Mouse (Mus musculus) retina, embryonic 14.5 days (tissue): ENCODE data around the gene Setd4.
"Not testable (repeated sequence)": the region's sequence is repeated elsewhere in the genome, so short reads cannot be mapped to it uniquely, and the experiment has no call there.

ENCODE experiments used
- DNase-seq: peaks from one replicate; pipeline ENCODE4 v3.0.0-alpha.2; 2015; ENCODE audit warnings: low spot score

Gene Setd4

DNA sequence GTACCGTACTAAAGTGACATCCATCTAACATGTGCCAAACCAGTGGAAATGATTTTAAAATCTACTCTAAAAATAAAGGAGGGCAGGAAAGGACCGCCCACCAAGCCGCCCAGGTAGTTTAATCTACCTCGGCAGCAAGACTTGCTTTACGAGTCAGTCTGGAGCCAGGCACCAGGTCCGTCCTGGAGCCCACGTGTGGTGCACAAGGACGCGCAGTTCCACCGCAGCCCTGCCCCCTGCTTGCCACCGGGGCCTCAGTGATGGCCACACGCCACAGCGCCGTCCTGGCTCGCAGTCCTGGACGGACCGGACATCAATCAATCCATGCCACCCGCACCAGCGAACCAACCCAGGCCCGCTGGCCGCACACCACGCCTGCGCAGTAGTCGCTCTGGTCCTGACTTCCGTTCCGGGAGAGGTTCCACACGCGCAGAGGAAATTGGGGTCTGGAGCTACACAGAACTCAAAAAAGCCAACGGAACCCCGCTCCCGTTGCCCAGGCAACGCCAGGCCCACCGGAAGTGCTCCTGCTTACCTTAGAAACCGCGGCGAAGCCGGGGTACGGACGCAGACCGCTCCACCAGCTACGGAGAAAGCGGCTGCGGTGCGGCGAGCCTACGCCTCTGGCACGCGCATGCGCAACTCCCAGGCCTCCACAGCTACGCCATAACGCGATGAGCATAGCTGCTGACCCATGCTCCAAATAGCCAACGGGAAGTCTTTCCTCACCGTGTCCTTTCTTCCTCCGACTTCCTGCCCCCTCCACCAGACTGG, at the start of gene Setd4:
Gene Setd4, minus strand, starts transcription at position 625 of the 774 bp plus-strand sequence.
- peak; percentile 91 for DNase-seq

DNA sequence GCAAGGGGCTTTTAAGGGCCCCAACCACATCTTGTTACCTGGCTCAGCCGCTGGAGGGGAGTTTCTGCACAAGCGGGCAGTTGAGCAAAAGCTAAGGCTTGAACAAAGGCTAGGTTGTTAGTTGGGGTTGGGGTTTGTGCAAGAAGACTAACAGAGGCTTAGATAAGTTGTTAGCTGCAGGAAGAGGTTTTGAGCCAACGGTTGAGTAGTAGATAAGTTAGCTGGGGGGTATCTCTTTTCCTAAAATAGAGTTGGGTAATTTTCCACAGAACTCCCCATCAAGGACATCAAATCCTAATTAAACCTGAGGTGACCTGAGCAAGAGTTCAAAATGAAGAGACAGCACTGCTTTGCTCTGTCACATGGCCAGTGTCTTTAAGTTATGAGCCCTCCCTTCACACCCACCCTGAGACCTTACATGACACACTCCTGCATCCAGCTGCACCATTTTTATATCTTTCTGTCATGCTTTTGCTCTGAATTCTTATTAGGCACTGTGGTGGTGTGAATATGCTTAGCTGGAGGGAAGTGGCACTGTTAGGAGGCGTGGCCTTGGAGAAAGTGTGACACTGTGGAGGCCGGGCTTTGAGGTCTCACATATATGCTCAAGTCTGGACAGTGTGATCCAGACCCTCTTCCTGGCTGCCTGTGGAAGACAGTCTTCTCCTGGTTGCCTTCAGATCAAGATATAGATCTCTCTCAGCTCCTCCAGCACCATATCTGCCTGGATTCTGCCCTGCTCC, 44.7 kb upstream of the Setd4 start:
- DNase-seq = no peak

DNA sequence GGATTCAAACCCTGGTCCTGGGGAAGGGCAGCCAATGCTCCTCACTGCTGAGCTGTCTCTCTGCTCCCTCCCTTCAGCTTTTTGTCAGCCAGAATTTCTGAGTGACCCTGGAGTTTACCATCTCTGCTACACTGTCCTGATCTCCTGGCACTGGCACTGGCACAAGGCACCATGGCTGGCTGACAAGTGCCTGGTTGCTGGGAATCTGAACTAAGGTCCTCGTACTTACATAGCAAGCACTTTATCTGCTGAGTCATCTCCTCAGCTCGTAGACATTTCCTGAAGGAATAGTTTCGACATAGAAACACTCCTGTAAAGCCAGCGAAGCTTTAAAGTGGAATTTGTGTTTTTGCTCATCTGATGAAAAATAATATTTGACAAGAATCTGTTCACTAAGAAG, 40.1 kb upstream of the Setd4 start:
- no peak for DNase-seq

GRCm38 (mm10) chr16:93627761-93628400, 24.0 kb upstream of the Setd4 start, which contains the start of gene Gm5678:
Gene Gm5678, plus strand, starts transcription at chr16:93628097.
- DNase-seq = no peak

DNA sequence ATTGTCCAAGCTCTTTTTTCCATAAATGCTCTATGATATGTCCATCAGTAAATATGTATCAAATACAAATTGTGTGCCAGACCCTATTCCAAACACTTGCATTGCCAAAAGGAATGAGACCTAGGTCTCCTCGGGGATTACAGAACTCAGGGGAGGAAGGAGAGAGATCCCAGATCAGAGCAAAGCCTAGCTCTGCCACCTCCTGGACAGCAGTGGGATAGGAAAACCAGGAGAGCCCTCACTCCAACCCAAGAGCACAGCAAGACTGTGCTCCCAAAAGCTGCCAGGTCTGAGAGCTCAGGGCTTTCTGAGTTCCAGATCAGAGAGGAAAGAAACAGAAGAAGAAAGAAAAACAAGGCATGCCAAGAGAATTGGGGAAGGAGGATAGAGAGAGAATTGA, 22.9 kb upstream of the Setd4 start:
- peak; percentile 57 for DNase-seq

GRCm38 (mm10) chr16:93624671-93625070, 20.8 kb upstream of the Setd4 start:
- no peak for DNase-seq

DNA sequence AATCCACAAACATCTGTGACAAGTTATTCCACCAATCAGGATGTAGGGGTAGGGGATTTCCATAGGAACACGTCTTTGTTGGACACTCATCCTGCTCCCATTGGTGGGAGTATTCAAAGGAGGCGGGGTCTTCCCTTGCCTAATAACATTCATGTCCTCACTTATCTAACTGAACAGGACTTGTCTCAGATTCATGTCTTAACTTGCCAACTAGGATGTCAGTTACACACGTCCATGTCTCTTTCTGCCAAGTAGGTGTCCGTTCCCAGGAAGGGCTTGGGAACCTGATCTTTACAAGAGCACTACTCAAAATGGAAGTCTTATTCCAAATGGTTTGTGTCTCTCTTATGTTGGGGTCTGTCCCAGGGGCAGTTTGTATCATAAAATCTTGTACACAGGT, 19.9 kb upstream of the Setd4 start:
- not testable (repeated sequence) for DNase-seq

DNA sequence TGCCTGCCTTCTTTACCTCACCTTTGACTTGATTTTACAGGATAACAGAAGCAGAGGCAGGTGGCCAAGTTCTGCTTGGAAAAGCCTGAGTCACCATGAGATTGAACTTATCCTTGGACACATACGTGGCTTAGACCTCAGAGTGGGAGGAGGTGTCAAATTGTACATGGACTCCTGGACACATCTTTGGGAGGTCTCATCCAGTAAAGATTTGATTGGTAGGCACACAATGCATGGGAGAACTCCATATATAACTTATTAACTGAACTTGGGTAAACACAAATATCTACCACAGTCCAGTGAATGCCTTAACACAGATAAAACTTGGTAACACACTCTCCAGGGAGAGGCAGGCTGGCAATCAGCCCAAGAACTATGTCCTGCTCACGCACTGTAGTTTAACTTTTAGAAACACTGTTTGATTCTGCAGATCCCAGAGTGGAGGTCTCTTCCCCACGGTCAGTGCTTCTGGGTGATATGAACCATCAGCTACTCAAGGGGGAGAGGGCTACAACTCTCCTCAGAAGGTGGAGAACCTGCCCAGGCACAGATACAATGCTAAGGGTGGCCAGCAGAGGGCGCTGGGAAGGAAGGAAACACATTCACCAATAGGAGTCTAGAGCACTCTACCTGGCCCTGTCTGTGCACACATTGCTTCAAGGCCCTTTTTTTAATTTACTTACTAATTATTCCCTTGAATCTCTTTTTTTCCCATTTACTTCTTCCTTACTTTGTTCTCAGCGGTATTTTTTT, 11.4 kb upstream of the Setd4 start:
- peak; percentile 75 for DNase-seq

DNA sequence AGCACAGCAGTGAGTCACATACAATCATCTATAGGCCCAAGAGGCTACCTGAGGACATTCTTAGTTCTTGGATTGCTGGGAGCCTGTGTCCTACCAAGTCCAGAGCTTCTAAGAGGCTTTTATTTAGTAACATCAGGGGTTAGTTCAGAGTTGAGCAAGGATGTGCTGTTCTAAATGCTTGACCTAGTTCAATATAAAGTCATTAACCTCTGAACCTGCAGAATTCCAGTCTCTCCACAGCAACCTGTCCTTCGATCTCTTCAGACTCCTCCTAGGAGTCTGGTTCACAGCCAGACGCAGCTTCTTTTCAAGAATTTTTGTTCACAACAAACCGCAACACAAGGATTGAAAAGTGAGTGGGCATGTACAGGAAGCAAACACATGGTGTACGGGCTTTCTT, 7.1 kb upstream of the Setd4 start:
- DNase-seq = peak; percentile 1

DNA sequence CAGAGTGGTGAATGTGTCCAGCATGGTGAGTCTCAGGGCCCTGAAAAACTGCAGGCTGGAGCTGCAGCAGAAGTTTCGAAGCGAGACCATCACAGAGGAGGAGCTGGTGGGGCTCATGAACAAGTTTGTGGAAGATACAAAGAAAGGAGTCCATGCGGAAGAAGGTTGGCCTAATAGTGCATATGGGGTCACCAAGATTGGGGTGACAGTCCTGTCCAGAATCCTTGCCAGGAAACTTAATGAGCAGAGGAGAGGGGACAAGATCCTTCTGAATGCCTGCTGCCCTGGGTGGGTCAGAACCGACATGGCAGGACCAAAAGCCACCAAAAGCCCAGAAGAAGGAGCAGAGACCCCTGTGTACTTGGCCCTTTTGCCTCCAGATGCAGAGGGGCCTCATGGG, 5.9 kb upstream of the Setd4 start:
- DNase-seq = peak; percentile 1

GRCm38 (mm10) chr16:93608731-93609130, 4.9 kb upstream of the Setd4 start:
- peak; percentile 1 for DNase-seq

DNA sequence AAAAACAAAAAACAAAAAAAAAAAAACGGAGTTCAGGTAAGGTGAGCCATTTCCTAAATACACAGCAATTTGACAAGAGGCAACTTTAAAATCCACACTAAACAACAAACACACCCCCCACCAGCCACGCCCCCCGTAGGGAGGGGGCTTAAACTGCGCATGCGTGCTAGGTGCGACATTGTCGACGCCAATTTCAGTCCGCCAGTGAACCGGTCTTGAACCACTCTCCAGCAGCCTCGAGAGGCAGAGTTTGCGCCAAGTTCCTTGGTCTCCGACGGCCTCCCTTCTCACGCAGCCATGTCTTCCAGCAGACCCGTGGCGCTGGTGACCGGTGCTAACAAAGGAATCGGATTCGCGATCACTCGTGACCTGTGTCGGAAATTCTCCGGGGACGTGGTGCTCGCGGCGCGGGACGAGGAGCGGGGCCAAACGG, 3.8 kb upstream of the Setd4 start:
- peak; percentile 85 for DNase-seq

DNA sequence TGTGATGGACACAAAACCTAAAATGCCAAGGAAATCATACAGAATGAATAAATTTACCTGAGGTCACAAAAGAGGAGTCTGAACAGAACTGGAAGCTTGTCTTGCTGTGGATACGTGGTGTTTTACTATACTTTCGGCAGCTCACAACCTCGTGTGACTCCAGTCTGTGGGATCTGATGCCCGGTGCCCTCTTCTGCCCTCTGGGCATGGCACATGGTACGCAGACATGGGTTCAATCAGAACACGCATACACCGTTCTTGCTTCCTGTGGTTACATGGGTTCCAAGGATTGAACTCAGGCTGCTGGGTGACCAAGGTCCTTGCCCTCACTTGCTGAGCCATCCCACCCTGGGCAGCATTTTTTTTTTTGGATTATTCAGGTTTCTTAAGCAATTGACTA, 2.3 kb upstream of the Setd4 start:
- DNase-seq = peak; percentile 1

DNA sequence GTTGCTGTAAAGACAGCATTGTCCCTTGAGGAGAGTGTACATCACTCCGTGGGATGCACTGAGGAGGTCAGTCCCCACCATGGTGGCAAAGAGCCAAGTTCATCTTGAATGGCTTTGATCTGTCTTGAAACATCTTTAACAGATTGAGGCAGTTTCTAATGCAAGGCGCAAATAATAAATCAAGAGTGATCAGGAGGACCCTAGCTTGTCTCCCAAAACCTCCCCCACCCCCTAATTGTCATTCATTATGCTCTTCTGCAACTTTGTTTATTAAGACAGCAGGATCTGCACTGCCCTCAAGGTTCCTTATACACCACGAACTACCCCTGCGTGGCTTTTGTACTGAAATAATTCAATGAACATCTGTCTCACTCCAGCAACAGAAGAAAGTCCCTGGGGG, 1.7 kb upstream of the Setd4 start, which contains the start of gene Cbr1:
Gene Cbr1, plus strand, starts transcription at position 301 of the 400 bp plus-strand sequence.
- DNase-seq = no peak

DNA sequence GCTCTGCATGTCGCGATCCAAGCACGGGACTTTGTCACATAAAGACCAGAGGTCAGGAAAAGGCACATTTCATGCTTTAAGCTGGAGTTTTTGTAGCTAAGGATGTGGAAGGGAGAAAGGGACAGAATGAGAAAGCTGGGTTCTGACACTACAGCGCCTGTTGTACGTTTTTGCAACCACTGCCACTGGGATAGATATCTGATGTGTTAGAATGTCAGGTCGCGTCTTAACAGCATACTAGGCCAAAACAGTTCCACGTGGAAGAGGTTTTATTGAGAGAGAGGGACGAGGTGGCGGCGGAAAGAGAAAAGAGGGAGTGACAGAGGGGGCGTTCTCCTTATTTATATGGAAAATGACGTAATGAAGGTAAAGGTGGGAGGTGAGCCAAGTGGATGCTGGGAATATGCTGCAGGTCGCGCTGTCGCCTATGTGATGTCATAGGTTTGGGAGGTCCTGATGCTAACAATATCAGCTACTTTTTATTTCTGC, 662 bp upstream of the Setd4 start:
- DNase-seq = peak; percentile 36

DNA sequence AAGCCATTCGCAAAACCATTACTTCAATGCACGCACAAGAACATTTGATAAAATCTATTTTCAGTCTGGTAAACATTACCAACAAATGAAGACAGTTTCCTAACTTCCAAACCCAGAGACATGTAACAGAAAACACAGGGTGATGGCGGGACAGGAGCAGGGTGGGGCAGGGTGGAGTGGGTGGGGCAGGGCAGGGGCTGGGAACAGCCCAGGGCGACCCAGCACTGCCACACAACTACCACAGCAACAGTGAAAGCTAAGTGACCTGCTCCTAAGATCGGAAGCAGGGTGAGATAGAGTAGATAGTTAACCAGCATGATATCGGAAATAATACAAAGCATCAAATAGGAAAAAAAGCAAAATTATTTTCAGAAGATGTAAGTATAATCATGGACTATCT, 4.4 kb downstream of the Setd4 start:
- DNase-seq = no peak

GRCm38 (mm10) chr16:93597551-93597950, 6.3 kb downstream of the Setd4 start:
- DNase-seq = no peak

DNA sequence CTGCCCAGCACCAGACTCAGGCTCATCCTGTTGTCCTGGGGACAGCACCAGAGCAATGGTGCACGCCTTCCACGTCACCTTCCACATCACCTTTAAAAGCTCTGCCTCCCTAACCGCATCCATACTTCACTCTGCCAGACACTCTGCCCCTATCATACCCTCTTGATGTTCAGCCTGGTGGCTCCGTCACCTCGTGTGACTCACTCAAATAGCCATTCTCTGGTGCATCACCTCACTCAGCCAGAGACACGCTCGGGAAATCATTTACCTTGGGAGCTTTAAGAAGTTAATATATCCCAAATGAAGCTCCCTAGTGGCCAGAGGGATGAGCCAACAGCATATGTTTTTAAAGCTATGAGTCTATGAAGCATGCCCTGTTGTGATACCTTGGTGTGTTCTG, 7.1 kb downstream of the Setd4 start:
- DNase-seq = no peak

DNA sequence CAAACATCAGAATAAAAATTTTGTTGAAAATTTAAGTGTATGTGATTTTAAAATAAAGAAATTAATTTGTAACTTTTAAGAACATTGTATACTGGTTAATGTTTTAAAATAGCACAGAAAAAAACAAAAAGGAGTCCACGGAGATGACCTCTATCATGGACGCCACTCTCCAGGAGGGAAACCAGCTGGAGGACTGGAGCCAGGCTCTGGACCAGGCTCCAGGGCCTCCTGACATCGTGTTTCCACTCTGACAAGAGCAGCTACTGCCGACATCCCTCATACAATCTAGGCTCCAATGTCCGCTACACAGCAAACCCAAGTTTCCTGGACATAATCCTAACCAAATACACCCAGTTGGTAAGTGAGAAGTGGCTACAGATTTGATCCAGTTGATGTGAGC, 8.1 kb downstream of the Setd4 start:
- no peak for DNase-seq

- no peak for DNase-seq
Observed at GRCm38 (mm10) chr16:93594448-93594847, 9.4 kb downstream of the Setd4 start.

GRCm38 (mm10) chr16:93593406-93593805, 10.5 kb downstream of the Setd4 start:
- no peak for DNase-seq

- DNase-seq = no peak
Observed at GRCm38 (mm10) chr16:93592711-93593110, 11.2 kb downstream of the Setd4 start.
